Mouse (Mus musculus): ENCODE results near the gene Myocd. TPM values are rescaled to one million over a fixed set of nuclear protein-coding genes. Genes with fewer than 3 reads are reported as not detected.

The Myocd gene
- polyA plus RNA-seq, 1 experiment from 2014 or later = not detected

GRCm38 (mm10) chr11:65263466-65263865, 6.3 kb downstream of the Myocd start:
- no peaks in the 10 kb centered on the region for H3K27me3 ChIP-seq (replicated peaks; ENCODE audit: control insufficient read depth, insufficient read depth, low read length)
- no peaks in the 10 kb centered on the region for H3K4me1 ChIP-seq (ENCODE audit: control insufficient read depth, insufficient read depth, low read length)
- no peak overlapping the region for H3K9ac ChIP-seq (ENCODE audit: low read length)
- no peak overlapping the region for H3K4me2 ChIP-seq (ENCODE audit: low read length)
- DNase-seq (ENCODE audit: low spot score) (no peak), ATAC-seq (no peak)
- H3K9me3 ChIP-seq (replicated peaks; ENCODE audit: control insufficient read depth, low read length) = no peaks in the 10 kb centered on the region
- H3K4me3 ChIP-seq (ENCODE audit: low read depth, low read length) = no peak overlapping the region
- WGBS = 71% methylated on average over 6 of the region's 6 CpGs
- no peak overlapping the region for H3K27ac ChIP-seq (ENCODE audit: low read depth, low read length)
- no peaks in the 10 kb centered on the region for H3K36me3 ChIP-seq (ENCODE audit: control insufficient read depth, insufficient read depth, low read length)

DNA sequence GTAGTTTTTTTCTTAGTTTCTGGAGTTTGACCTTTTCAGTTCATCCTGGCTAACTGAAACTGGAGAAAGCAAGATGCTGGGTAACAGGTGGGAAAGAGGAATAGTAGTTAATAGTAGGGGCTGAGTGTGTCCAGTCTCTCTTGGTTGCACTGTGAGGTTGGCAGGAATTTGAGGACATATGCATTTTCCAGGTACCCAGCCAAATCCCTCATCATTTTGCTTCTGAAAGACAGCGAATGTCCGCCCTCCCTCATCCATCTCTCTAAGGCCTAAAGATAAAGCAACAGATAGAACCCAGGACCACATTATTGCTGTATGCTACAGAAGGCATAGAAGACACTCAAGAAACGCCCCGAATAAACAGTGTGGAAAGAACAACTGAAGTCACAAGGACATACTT, 10.8 kb downstream of the Myocd start:
- ATAC-seq = no peak
- no peak overlapping the region for H3K4me3 ChIP-seq (ENCODE audit: low read depth, low read length)
- H3K4me2 ChIP-seq (ENCODE audit: low read length) = no peak overlapping the region
- H3K36me3 ChIP-seq (ENCODE audit: control insufficient read depth, insufficient read depth, low read length) = no peaks in the 10 kb centered on the region
- 90% methylated on average over 4 of the region's 4 CpGs for WGBS
- no peaks in the 10 kb centered on the region for H3K27me3 ChIP-seq (replicated peaks; ENCODE audit: control insufficient read depth, insufficient read depth, low read length)
- H3K27ac ChIP-seq (ENCODE audit: low read depth, low read length) = no peak overlapping the region
- DNase-seq (ENCODE audit: low spot score) = no peak
- H3K9ac ChIP-seq (ENCODE audit: low read length) = no peak overlapping the region
- no peaks in the 10 kb centered on the region for H3K4me1 ChIP-seq (ENCODE audit: control insufficient read depth, insufficient read depth, low read length)
- H3K9me3 ChIP-seq (replicated peaks; ENCODE audit: control insufficient read depth, low read length) = no peaks in the 10 kb centered on the region

DNA sequence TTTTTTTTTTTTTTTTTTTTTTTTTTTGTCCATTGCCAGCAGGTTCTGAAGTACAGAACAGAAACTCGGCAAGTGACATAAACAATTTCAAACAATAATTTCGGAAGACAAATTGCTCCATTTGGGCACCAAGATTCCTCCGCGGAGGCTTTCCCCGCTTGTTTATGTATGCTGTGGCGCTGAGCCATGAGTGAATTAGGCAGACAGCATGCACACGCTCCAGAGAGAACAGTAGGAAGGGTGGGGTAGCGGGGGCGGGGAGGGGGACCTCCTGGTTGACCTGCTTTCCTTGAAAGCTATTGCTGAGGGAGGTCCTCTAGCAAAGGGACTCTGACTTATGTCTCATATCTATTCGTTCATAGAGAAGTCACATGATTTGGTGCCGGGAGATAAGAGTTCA, 13.6 kb downstream of the Myocd start:
- Histone ChIP-seq H3K4me2 (ENCODE audit: low read length) (no peak overlapping the region), H3K9ac (ENCODE audit: low read length) (no peak overlapping the region), H3K36me3 (ENCODE audit: control insufficient read depth, insufficient read depth, low read length) (no peaks in the 10 kb centered on the region), H3K4me3 (ENCODE audit: low read depth, low read length) (no peak overlapping the region), H3K4me1 (ENCODE audit: control insufficient read depth, insufficient read depth, low read length) (no peaks in the 10 kb centered on the region), H3K27me3 (replicated peaks; ENCODE audit: control insufficient read depth, insufficient read depth, low read length) (no peaks in the 10 kb centered on the region), H3K27ac (ENCODE audit: low read depth, low read length) (no peak overlapping the region), H3K9me3 (replicated peaks; ENCODE audit: control insufficient read depth, low read length) (no peaks in the 10 kb centered on the region)
- WGBS = 65% methylated on average over 11 of the region's 11 CpGs
- peak; percentile 27 for DNase-seq (ENCODE audit: low spot score)
- ATAC-seq = no peak

- 77% methylated on average over 6 of the region's 6 CpGs for WGBS
- no peaks in the 10 kb centered on the region for H3K4me1 ChIP-seq (ENCODE audit: control insufficient read depth, insufficient read depth, low read length)
- H3K36me3 ChIP-seq (ENCODE audit: control insufficient read depth, insufficient read depth, low read length) = no peaks in the 10 kb centered on the region
- H3K4me2 ChIP-seq (ENCODE audit: low read length) = no peak overlapping the region
- no peak overlapping the region for H3K4me3 ChIP-seq (ENCODE audit: low read depth, low read length)
- DNase-seq (ENCODE audit: low spot score) = no peak
- no peak for ATAC-seq
- no peaks in the 10 kb centered on the region for H3K9me3 ChIP-seq (replicated peaks; ENCODE audit: control insufficient read depth, low read length)
- no peak overlapping the region for H3K27ac ChIP-seq (ENCODE audit: low read depth, low read length)
- no peak overlapping the region for H3K9ac ChIP-seq (ENCODE audit: low read length)
- no peaks in the 10 kb centered on the region for H3K27me3 ChIP-seq (replicated peaks; ENCODE audit: control insufficient read depth, insufficient read depth, low read length)
Observed at GRCm38 (mm10) chr11:65255564-65255963, 14.2 kb downstream of the Myocd start.

GRCm38 (mm10) chr11:65250366-65250765, 19.4 kb downstream of the Myocd start:
- 96% methylated on average over 4 of the region's 4 CpGs for WGBS
- Histone ChIP-seq H3K9me3 (replicated peaks; ENCODE audit: control insufficient read depth, low read length) (no peaks in the 10 kb centered on the region), H3K27ac (ENCODE audit: low read depth, low read length) (no peak overlapping the region), H3K4me3 (ENCODE audit: low read depth, low read length) (no peak overlapping the region), H3K27me3 (replicated peaks; ENCODE audit: control insufficient read depth, insufficient read depth, low read length) (no peaks in the 10 kb centered on the region), H3K36me3 (ENCODE audit: control insufficient read depth, insufficient read depth, low read length) (no peaks in the 10 kb centered on the region), H3K4me1 (ENCODE audit: control insufficient read depth, insufficient read depth, low read length) (no peaks in the 10 kb centered on the region), H3K9ac (ENCODE audit: low read length) (no peak overlapping the region), H3K4me2 (ENCODE audit: low read length) (no peak overlapping the region)
- ATAC-seq = no peak
- DNase-seq (ENCODE audit: low spot score) = no peak

GRCm38 (mm10) chr11:65246301-65247054, 23.3 kb downstream of the Myocd start:
- DNase-seq (ENCODE audit: low spot score) = no peak
- Histone ChIP-seq H3K9me3 (replicated peaks; ENCODE audit: control insufficient read depth, low read length) (no peaks in the 10 kb centered on the region), H3K4me1 (ENCODE audit: control insufficient read depth, insufficient read depth, low read length) (no peaks in the 10 kb centered on the region), H3K27ac (ENCODE audit: low read depth, low read length) (no peak overlapping the region), H3K9ac (ENCODE audit: low read length) (no peak overlapping the region), H3K4me3 (ENCODE audit: low read depth, low read length) (no peak overlapping the region), H3K36me3 (ENCODE audit: control insufficient read depth, insufficient read depth, low read length) (no peaks in the 10 kb centered on the region), H3K27me3 (replicated peaks; ENCODE audit: control insufficient read depth, insufficient read depth, low read length) (no peaks in the 10 kb centered on the region), H3K4me2 (ENCODE audit: low read length) (no peak overlapping the region)
- ATAC-seq = no peak
- 85% methylated on average over 8 of the region's 8 CpGs for WGBS

- Histone ChIP-seq H3K36me3 (ENCODE audit: control insufficient read depth, insufficient read depth, low read length) (no peaks in the 10 kb centered on the region), H3K27ac (ENCODE audit: low read depth, low read length) (no peak overlapping the region), H3K4me2 (ENCODE audit: low read length) (no peak overlapping the region), H3K4me1 (ENCODE audit: control insufficient read depth, insufficient read depth, low read length) (no peaks in the 10 kb centered on the region), H3K4me3 (ENCODE audit: low read depth, low read length) (no peak overlapping the region), H3K9ac (ENCODE audit: low read length) (no peak overlapping the region), H3K27me3 (replicated peaks; ENCODE audit: control insufficient read depth, insufficient read depth, low read length) (no peaks in the 10 kb centered on the region), H3K9me3 (replicated peaks; ENCODE audit: control insufficient read depth, low read length) (no peaks in the 10 kb centered on the region)
- 84% methylated on average over 3 of the region's 3 CpGs for WGBS
- DNase-seq (ENCODE audit: low spot score) = no peak
- ATAC-seq = no peak
Observed at GRCm38 (mm10) chr11:65243593-65243992, 26.2 kb downstream of the Myocd start.

DNA sequence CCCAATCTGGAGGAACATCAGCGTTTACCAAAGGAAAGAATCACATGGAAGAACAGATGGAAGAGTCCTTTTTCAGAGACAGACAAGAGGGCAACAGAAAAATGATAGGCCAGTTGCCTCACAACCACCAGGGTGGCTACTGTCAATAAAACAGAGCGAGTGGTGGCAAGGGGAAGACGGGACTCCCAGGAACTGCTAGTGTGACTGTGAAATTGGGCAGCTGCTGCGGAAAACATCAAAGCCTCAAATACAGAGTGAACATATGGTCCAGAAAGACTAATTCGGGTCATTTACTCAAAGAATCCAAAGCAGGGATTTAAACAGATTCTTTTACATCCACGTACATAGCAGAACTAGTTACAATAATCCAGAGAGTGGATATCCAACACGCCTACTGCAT, 29.3 kb downstream of the Myocd start:
- Histone ChIP-seq H3K27ac (ENCODE audit: low read depth, low read length) (no peak overlapping the region), H3K4me1 (ENCODE audit: control insufficient read depth, insufficient read depth, low read length) (no peaks in the 10 kb centered on the region), H3K4me2 (ENCODE audit: low read length) (no peak overlapping the region), H3K27me3 (replicated peaks; ENCODE audit: control insufficient read depth, insufficient read depth, low read length) (no peaks in the 10 kb centered on the region), H3K9ac (ENCODE audit: low read length) (no peak overlapping the region), H3K9me3 (replicated peaks; ENCODE audit: control insufficient read depth, low read length) (no peaks in the 10 kb centered on the region), H3K4me3 (ENCODE audit: low read depth, low read length) (no peak overlapping the region), H3K36me3 (ENCODE audit: control insufficient read depth, insufficient read depth, low read length) (no peaks in the 10 kb centered on the region)
- 70% methylated on average over 7 of the region's 7 CpGs for WGBS
- DNase-seq (ENCODE audit: low spot score) = peak; percentile 17
- ATAC-seq = no peak

- Histone ChIP-seq H3K4me3 (ENCODE audit: low read depth, low read length) (no peak overlapping the region), H3K9me3 (replicated peaks; ENCODE audit: control insufficient read depth, low read length) (no peaks in the 10 kb centered on the region), H3K27ac (ENCODE audit: low read depth, low read length) (no peak overlapping the region), H3K27me3 (replicated peaks; ENCODE audit: control insufficient read depth, insufficient read depth, low read length) (no peaks in the 10 kb centered on the region), H3K4me2 (ENCODE audit: low read length) (no peak overlapping the region), H3K4me1 (ENCODE audit: control insufficient read depth, insufficient read depth, low read length) (no peaks in the 10 kb centered on the region), H3K9ac (ENCODE audit: low read length) (no peak overlapping the region), H3K36me3 (ENCODE audit: control insufficient read depth, insufficient read depth, low read length) (no peaks in the 10 kb centered on the region)
- ATAC-seq = no peak
- DNase-seq (ENCODE audit: low spot score) = no peak
- WGBS = 79% methylated on average over 3 of the region's 3 CpGs
Observed at GRCm38 (mm10) chr11:65237896-65238295, 31.9 kb downstream of the Myocd start.
